Mouse (Mus musculus) stomach, embryonic 16.5 days (tissue): ENCODE data around the gene Cenpu. TPM values are rescaled to one million over a fixed set of nuclear protein-coding genes. Genes with fewer than 3 reads are reported as not detected.

Source experiments
- ATAC-seq: fragments of 200-750 bp; cut with Nextera tagmentation; 2 replicates; pipeline ENCODE4 v1.8.0; 2017; ENCODE audit warnings: moderate number of reproducible peaks, moderate TSS enrichment; ENCODE audit not compliant: insufficient read depth, low FRiP score
- H3K27ac ChIP-seq: fragments of 300-500 bp; sonication (generic); 2 replicates; pipeline ENCODE4 v1.5.1; 2014; ENCODE audit warnings: low read length
- H3K27me3 ChIP-seq: fragments of 300-500 bp; sonication (generic); 2 replicates; pipeline ENCODE4 v1.6.1; 2014; ENCODE audit warnings: low read length, control low read depth, mixed read lengths; ENCODE audit not compliant: control insufficient read depth, insufficient read depth
- H3K36me3 ChIP-seq: fragments of 300-500 bp; sonication (generic); 2 replicates; pipeline ENCODE4 v1.6.1; 2014; ENCODE audit warnings: low read length; ENCODE audit not compliant: control insufficient read depth, insufficient read depth
- H3K4me1 ChIP-seq: fragments of 300-500 bp; sonication (generic); 2 replicates; pipeline ENCODE4 v1.6.1; 2014; ENCODE audit warnings: low read length, control low read depth, mixed read lengths; ENCODE audit not compliant: control insufficient read depth, insufficient read depth
- H3K4me2 ChIP-seq: fragments of 300-500 bp; sonication (generic); 2 replicates; pipeline ENCODE4 v1.6.1; 2014; ENCODE audit warnings: low read depth, low read length, mixed read lengths
- H3K4me3 ChIP-seq: fragments of 300-500 bp; sonication (generic); replicated peaks from 2 replicates; pipeline ENCODE4 v1.5.1; 2014; ENCODE audit warnings: mild to moderate bottlenecking, low read length
- H3K9ac ChIP-seq: fragments of 300-500 bp; sonication (generic); 2 replicates; pipeline ENCODE4 v1.6.1; 2014; ENCODE audit warnings: low read length
- H3K9me3 ChIP-seq: fragments of 300-500 bp; sonication (generic); replicated peaks from 2 replicates; pipeline ENCODE4 v1.6.1; 2016; ENCODE audit warnings: low read length, control low read depth; ENCODE audit not compliant: control insufficient read depth
- WGBS: fragments of 180-500 bp; shearing (Covaris S2); extraction: QIAGEN DNeasy Blood & Tissue Kit; methylation state at CpG from one replicate; pipeline ENCODE4 v1.1.7; 2014; 5-methylcytosine and 5-hydroxymethylcytosine counted together
- polyA plus RNA-seq: library from polyadenylated mRNA; unstranded; fragments of >200 nt; fragmentation: Nextera tagmentation; extraction: Ambion mirVana; gene quantifications from 2 replicates; pipeline ENCODE4 v1.2.1, GENCODE M21; 2015

Cenpu gene
- polyA plus RNA-seq, 1 experiment from 2014 or later = 15.1 TPM

DNA sequence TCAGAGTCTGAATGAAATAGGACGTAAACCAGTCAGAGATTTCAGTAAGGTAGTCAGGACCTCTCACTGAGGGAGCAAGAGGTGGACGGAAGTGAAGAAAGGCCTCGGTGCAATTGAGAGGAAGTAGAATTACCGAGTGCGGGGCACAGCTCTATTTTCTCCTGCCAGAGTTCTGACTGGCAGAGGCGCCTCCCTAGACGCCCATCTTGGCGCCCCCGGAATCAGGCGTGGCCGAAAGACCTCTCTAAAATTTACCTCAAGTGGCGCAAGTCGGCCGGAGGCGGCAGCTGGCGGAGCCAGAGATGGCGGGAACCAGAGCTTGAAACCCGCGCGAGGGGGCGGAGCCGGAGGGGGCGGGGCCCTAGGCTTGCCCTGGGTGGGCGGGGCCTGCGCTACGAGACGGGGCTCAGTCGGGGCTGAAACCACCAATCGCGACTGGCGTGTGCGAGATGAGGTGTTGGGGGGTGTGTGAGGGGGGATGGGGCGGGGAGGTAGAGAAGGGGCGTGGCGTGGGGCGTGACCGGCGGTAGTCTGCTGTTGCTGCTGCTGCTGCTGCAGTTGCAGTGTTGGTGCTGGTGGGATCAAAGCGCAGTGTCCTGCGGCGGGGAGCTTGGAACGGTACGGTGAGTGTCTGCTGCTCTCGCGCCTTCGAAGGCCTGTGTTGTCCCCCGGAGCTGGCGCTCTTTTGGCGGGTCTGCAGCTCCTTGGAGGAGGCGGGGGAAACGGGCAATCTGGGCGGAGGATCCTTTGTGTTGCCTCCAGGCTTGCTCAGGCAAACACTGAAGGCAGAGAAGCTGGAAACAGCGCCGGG lies 65.3 kb downstream of the Cenpu start, which contains the start of the genes Primpol and Casp3:
Gene Primpol (minus strand): TSS at position 334 of the 811 bp plus-strand sequence.
Gene Casp3 (plus strand): TSS at position 413 of the 811 bp plus-strand sequence.
- no peaks in the 10 kb centered on the region for H3K27me3 ChIP-seq
- peak; percentile 98 for ATAC-seq
- H3K4me2 ChIP-seq = peak within 1 kb of the TSS; percentile 99
- H3K36me3 ChIP-seq = no peaks in the 10 kb centered on the region
- no peaks in the 10 kb centered on the region for H3K9me3 ChIP-seq
- H3K27ac ChIP-seq = peak within 1 kb of the TSS; percentile 91
- peak within 1 kb of the TSS; percentile 90 for H3K4me3 ChIP-seq
- peak within 1 kb of the TSS; percentile 88 for H3K9ac ChIP-seq
- under 1% methylated on average over 52 of the region's 54 CpGs for WGBS
- peaks cover 27% of the 10 kb centered on the region for H3K4me1 ChIP-seq

DNA sequence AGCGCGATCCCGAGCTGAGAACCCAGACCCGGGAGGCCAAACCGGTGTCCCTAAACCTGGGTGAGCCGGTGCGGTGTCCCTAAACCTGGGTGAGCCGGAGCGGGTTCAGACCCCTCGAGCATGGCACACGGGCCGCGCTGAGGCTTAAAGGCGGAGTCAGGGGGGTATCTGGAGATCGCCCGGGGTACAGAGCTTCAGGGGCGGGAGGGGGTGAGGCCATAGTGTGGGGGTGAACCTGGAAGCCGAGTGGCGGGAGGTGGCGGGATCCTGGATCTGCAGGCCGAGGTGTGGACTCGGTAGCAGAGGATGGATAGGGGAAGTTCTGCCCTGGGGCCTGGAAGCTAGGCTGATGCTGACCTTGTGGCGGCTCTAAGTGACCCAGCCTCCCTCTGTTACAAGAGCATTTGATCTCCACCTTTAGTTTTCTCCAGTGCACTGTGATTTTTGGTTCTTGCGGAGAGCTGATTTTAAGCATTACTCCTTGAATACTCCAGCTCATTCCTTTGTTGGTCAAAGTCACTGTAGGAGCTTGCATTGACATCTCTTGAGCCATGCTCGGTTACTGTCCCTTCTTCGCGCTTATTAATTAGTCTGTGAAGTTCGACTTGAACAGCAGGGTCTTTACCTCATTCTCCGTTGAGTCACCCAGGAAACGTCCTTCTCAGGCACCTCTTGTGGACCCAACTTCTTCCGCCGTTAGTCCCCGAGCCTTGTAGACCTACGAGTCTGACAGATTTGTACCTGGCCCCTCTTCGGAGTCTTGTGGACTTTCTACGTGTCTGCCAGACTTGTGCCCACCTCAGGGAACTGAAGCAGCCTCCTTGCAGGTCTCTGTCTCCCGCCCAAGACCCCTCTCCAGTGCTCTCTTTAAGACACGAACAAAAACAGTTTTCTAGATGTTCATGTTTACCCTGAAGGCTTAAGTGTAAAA lies 66.1 kb downstream of the Cenpu start:
- H3K36me3 ChIP-seq = no peaks in the 10 kb centered on the region
- WGBS = under 1% methylated on average over 38 of the region's 38 CpGs
- ATAC-seq = no peak; the same call in 1 of the 2 replicates

DNA sequence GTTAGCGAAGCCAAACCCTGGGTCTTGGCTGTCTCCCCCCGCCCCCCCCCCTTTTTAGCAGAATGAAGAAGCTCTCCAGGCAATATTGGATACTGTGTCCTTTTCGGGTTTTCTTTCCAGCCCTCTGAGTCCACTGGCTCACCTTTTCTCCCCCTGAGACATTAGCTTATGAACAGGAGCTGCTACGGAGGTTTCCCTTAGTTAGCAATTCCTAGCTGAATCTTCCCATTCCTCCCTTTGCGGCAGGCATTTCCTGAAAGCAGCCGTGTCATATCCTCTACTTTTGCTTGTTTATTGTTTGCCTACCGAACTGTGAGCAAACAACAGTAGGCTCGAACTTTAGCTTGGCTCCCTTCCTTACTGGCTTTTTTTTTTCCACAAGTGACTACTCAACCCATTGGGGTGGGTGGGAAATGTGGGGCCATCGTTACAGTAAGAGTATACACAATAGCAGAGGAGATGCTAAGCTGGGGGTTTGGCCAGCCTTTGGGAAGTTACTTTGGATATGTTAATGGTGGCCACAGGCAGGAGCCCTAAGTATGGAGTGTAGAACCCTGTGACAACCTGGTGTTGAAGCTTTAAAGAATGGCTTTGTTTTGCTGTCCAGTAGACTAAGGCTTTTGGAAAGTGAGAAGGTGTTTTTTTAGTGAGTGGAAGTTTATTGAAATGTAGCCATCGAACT lies 67.0 kb downstream of the Cenpu start:
- no peak overlapping the region for H3K27ac ChIP-seq

More for the DNA sequence above, 66.1 kb downstream of the Cenpu start:
- H3K4me3 ChIP-seq = peak overlapping the region; percentile 90
- H3K27ac ChIP-seq = peak overlapping the region; percentile 91
- H3K9me3 ChIP-seq = no peaks in the 10 kb centered on the region
- H3K4me1 ChIP-seq = peaks cover 27% of the 10 kb centered on the region
- H3K9ac ChIP-seq = peak overlapping the region; percentile 88
- no peaks in the 10 kb centered on the region for H3K27me3 ChIP-seq
- H3K4me2 ChIP-seq = peak overlapping the region; percentile 99

DNA sequence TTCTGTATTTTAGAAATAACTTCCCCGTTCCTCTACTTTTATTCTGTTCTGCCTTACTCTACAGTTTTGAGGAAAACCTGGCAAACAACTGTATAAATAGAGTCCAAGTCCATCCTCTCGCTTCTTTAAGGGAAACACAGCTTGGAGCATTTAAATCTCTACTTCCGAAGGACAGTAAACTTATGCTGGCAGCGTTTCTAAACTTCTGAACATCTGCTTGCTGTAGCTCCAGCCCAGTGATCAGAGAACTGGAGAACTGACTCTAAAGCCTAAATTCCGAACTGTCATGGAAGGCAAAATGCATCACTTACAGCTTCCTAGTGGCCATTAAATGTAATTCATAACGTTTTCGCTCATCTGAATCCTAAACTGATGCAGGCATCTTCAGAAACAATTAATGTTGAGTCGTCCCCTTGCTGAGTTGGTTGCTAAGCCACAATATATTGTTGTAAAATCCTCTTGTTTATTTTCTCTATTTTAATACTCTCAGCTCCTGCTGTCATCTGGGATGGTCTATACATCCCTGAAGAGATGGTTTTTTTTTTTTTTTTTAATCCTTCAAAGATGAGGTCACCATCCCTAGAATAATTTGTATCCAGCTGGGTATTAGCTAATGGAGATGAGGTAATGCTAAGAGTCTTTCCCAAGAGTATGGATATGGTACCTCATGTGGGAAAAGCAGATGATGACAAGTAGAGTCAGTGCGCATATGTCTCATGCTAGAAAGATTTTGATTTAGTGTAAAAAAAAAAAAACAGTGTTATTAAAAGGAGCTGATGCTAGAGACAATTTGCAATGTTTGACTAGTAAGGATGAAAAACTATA lies 70.8 kb downstream of the Cenpu start:
- Histone ChIP-seq H3K9me3 (no peaks in the 10 kb centered on the region), H3K4me2 (no peak overlapping the region), H3K4me1 (peaks cover 17% of the 10 kb centered on the region), H3K36me3 (no peaks in the 10 kb centered on the region), H3K4me3 (no peak overlapping the region), H3K9ac (no peak overlapping the region), H3K27me3 (no peaks in the 10 kb centered on the region), H3K27ac (0 out of 2 replicates have a peak overlapping the region, but pooled peaks have one; percentile 1)
- WGBS = 58% methylated on average over 9 of the region's 9 CpGs
- no peak for ATAC-seq

More for the DNA sequence above, 67.0 kb downstream of the Cenpu start:
- WGBS = 5% methylated on average over 10 of the region's 10 CpGs
- H3K4me2 ChIP-seq = peak overlapping the region; percentile 99
- peak overlapping the region; percentile 88 for H3K9ac ChIP-seq
- H3K4me1 ChIP-seq = peaks cover 22% of the 10 kb centered on the region
- no peaks in the 10 kb centered on the region for H3K27me3 ChIP-seq
- no peaks in the 10 kb centered on the region for H3K9me3 ChIP-seq
- ATAC-seq = no peak
- H3K4me3 ChIP-seq = peak overlapping the region; percentile 90
- no peaks in the 10 kb centered on the region for H3K36me3 ChIP-seq

DNA sequence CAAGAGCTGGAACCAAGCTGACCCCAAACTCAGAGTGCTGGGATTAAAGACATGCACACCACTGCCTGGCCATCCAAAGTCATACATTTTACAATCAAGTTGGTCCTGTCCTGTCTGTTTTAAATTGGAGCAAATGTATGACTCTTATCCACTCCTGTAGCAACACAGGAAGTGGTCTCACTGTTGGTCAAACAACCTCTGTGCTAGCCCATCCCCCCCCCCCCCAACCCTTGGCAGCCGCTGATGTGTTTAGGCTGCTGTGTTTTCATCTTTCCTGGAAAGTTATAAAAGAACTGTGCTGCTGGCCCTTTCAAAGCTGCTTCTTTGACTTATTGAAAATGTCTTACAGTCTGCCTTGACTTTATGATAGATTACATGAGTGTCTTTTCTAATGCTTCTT lies 73.3 kb downstream of the Cenpu start:
- ATAC-seq = no peak
- H3K36me3 ChIP-seq = no peaks in the 10 kb centered on the region
- H3K9me3 ChIP-seq = no peaks in the 10 kb centered on the region
- H3K4me1 ChIP-seq = peaks cover 4% of the 10 kb centered on the region
- H3K4me3 ChIP-seq = no peak overlapping the region
- WGBS = 14% methylated on average over 1 of the region's 1 CpGs
- H3K9ac ChIP-seq = no peak overlapping the region
- H3K27ac ChIP-seq = no peak overlapping the region
- H3K27me3 ChIP-seq = no peaks in the 10 kb centered on the region
- H3K4me2 ChIP-seq = no peak overlapping the region

DNA sequence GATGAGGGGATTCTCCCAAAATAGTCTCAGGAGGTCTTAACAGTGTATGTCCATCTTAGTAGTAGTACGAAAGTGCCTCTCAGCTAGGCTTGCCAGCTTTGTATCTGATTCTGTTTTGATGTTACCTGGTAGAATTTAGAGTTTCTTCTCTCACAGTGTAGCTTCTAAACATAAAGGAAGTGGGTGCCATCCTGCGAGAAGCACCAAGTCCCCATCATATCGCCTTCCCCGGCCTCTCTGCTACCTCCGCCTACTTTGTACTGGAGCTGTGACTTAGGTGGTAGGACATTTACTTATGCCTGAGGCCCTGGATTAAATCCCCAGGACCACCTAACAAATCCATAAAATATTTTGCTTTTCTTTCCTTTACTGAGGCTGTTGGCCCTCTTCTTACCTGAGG lies 74.8 kb downstream of the Cenpu start:
- Histone ChIP-seq H3K27me3 (no peaks in the 10 kb centered on the region), H3K4me3 (no peak overlapping the region), H3K9ac (no peak overlapping the region), H3K9me3 (no peaks in the 10 kb centered on the region), H3K36me3 (no peaks in the 10 kb centered on the region), H3K4me1 (peaks cover 4% of the 10 kb centered on the region), H3K4me2 (no peak overlapping the region), H3K27ac (no peak overlapping the region)
- 93% methylated on average over 5 of the region's 5 CpGs for WGBS
- ATAC-seq = no peak

DNA sequence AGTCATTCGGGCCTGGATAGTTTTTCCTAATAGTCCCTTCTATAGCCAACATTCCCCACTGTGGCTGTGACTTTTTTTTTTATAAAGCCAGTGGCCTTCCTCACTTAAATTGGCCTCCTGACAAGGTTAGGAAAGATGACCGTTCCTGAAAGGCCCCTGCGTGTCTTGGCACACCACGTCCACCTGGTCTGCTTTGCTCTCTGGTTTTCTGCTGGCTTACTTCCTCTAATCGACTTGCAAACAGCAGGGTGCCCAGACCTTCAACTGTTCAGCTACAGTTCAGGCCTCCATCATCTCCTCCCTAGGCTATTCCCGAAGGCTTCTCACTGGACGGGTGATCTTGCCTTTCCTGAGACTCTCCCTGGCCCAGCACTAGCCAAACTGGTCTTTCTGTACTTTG lies 76.1 kb downstream of the Cenpu start:
- Histone ChIP-seq H3K27ac (no peak overlapping the region), H3K36me3 (no peaks in the 10 kb centered on the region), H3K4me1 (no peaks in the 10 kb centered on the region; the same call in 1 of the 2 replicates), H3K4me2 (no peak overlapping the region), H3K9ac (no peak overlapping the region), H3K9me3 (no peaks in the 10 kb centered on the region), H3K27me3 (no peaks in the 10 kb centered on the region), H3K4me3 (no peak overlapping the region)
- WGBS = 76% methylated on average over 7 of the region's 7 CpGs
- no peak for ATAC-seq

DNA sequence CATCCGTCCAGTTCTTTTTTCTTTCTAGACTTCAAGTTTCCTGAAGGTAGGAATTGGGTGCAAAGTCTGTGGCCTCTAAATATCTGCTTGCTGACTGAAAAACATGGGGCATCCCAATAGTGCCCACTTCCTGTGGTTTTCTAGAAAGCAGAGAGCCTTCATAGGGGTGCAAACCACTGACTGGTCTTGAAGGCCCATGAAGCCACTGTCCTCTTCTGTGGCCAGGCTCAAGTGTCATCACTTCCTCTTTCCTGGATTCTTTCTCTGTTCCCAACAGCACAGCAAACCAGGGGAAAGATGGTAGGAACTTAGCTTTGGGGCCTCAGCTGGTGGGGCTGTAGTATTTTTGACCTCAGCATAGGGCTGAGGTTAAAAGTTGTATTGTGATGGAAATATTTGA lies 76.8 kb downstream of the Cenpu start:
- Histone ChIP-seq H3K4me2 (no peak overlapping the region), H3K4me3 (no peak overlapping the region), H3K4me1 (no peaks in the 10 kb centered on the region; the same call in 1 of the 2 replicates), H3K27ac (no peak overlapping the region), H3K9ac (no peak overlapping the region), H3K27me3 (no peaks in the 10 kb centered on the region), H3K9me3 (no peaks in the 10 kb centered on the region), H3K36me3 (no peaks in the 10 kb centered on the region)
- no peak for ATAC-seq
- WGBS = 86% methylated on average over 1 of the region's 1 CpGs
